Mouse (Mus musculus) megakaryocyte progenitor cell, adult 5-6 weeks (primary cell): ENCODE measurements around the gene Aptx. TPM values are rescaled to one million over a fixed set of nuclear protein-coding genes. Genes with fewer than 3 reads are reported as not detected.

Source experiments
- ATAC-seq: replicated peaks from 2 replicates; pipeline ENCODE4 v1.8.0; 2016; ENCODE audit warnings: mild to moderate bottlenecking, moderate TSS enrichment, inconsistent platforms; ENCODE audit not compliant: poor library complexity
- total RNA-seq, 2 experiments: library from RNA; stranded (forward) in 1 of 2; stranded (reverse) in 1 of 2; fragments of 157-497, 149-512 nt in 1 of 2; fragments of 200-1000 nt in 1 of 2; gene quantifications; 2 replicates each; pipeline versions ENCODE4 v1.2.3 to v1.2.4; 2015 to 2017

Aptx gene
- total RNA-seq, 2 experiments from 2014 or later = 11.2 to 21.4 TPM

- ATAC-seq = no peak
Observed at GRCm38 (mm10) chr4:40673526-40673925, 29.5 kb downstream of the Aptx start.

GRCm38 (mm10) chr4:40666237-40667012 is 36.6 kb downstream of the Aptx start:
- peak; percentile 60 for ATAC-seq

GRCm38 (mm10) chr4:40651055-40651454 is 51.9 kb downstream of the Aptx start:
- ATAC-seq = peak; percentile 60

DNA sequence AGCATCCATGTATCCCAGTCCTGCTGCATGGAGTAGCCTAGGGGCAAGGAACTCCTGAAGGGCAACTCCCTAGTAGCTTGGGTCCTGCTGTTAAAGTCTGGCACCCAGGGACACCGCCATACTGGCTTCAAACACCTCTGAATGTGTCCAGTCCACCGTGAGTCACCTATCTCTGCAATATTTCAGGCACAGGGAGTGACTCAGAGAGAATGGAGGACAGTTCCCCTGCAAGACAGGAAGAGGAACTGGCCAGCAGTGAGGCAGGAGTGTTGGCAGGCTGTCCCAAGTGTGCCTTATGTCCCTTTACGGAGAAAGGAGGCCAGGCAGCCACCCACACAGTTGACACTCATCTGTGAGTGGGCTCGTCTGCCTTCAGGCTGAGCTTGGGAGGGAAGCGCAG is 53.9 kb downstream of the Aptx start:
- ATAC-seq = peak; percentile 55; the same call in 1 of the 2 replicates

- ATAC-seq = no peak
Observed at GRCm38 (mm10) chr4:40643567-40643966, 59.4 kb downstream of the Aptx start.

- no peak for ATAC-seq
Observed at GRCm38 (mm10) chr4:40640991-40641390, 62.0 kb downstream of the Aptx start.

Other genes with a start within 250 kb of the Aptx start
- gene Tmem215, start 231.0 kb downstream of the Aptx start, total RNA-seq (2015) = 0.78 and 1.1 TPM in 2 replicates
- gene Tmem215, start 231.0 kb downstream of the Aptx start, total RNA-seq (2017) = 0.71 and 1.5 TPM in 2 replicates
- gene Dnaja1, start 19.0 kb upstream of the Aptx start, total RNA-seq (2015) = 156 and 168 TPM in 2 replicates
- 332 and 482 TPM in 2 replicates for gene Dnaja1, start 19.0 kb upstream of the Aptx start, total RNA-seq (2017)
- 77.6 and 83.9 TPM in 2 replicates for gene Smu1, start 54.7 kb upstream of the Aptx start, total RNA-seq (2015)
- 141 and 143 TPM in 2 replicates for gene Smu1, start 54.7 kb upstream of the Aptx start, total RNA-seq (2017)
- gene B4galt1, start 150.8 kb upstream of the Aptx start, total RNA-seq (2015) = 69.8 and 71.5 TPM in 2 replicates
- gene B4galt1, start 150.8 kb upstream of the Aptx start, total RNA-seq (2017) = 41.2 and 46.5 TPM in 2 replicates
- not detected in 2 replicates for gene Spink4, start 216.9 kb upstream of the Aptx start, total RNA-seq (2015)
- gene Spink4, start 216.9 kb upstream of the Aptx start, total RNA-seq (2017) = not detected in 2 replicates
- 163 and 167 TPM in 2 replicates for gene Bag1, start 245.1 kb upstream of the Aptx start, total RNA-seq (2015)
- gene Bag1, start 245.1 kb upstream of the Aptx start, total RNA-seq (2017) = 361 and 403 TPM in 2 replicates
- 52.0 and 55.4 TPM in 2 replicates for gene Chmp5, start 245.2 kb upstream of the Aptx start, total RNA-seq (2015)
- 81.4 and 87.2 TPM in 2 replicates for gene Chmp5, start 245.2 kb upstream of the Aptx start, total RNA-seq (2017)